ENCODE assay signal across 9 mouse cellular contexts in the genomic region with DNA sequence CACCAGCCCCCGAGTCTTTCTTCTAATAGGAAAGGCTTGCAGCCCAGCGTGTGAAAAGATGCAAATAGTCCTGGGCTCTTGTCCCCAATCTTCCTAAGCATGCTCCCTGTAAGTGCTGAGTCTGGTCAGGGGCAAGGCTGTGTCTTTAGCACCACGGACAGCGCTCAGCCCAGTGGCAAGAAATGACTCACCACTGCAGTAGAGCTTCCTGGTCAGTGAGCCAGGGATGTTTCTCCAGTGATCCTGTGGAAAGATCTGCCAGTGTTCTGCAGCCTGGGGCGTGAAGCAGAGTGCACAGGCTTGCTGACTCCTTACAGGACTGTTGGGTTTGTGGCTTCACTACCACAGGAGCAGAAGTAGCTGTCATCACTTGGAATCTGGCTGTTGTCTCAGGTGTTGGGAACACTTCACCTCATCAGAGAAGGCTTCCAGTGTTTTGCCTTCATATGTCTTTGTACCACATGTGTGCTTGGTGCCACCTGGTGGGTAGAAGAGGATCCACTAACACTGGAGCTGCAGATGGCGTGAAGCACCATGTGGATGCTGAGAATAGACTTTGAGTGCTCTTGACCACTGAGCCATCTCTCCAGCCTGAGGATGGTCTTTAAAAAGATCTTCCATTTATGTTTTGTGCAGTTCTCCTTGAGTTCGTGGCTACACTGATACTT.
A peak's percentile ranks its signal among the peaks of the same experiment; 100 is the strongest.
DNase-seq lines count a peak whose midpoint lies in the region; ATAC-seq and TF ChIP-seq lines count a peak whose summit lies in the region.
"Had no signal": no experiment of that assay in that cellular context is flagged by ENCODE, and none has a peak within 500 bp of the region (broad histone marks: within the 10 kb centered on the region; RNA-seq: fewer than 3 reads in every experiment).

No protein-coding gene starts in this region.

- no peaks in the 10 kb centered on the region for H3K9me3 ChIP-seq in neural tube, embryonic 15.5 days (replicated peaks)
- H3K9me3 ChIP-seq: neural tube, embryonic 12.5 days had no signal

- H3K9ac ChIP-seq in neural tube, embryonic 15.5 days (replicated peaks) = no peak overlapping the region
- no peak overlapping the region for H3K9ac ChIP-seq in liver, adult 2 months (ENCODE audit: low read depth, low read length)
- H3K9ac ChIP-seq: neural tube, embryonic 12.5 days had no signal

- no peak overlapping the region for H3K4me2 ChIP-seq in neural tube, embryonic 15.5 days
- H3K4me2 ChIP-seq: neural tube, embryonic 12.5 days had no signal

- WGBS in neural tube, embryonic 15.5 days = 61% methylated on average over 7 of the region's 7 CpGs
- WGBS in liver, adult 2 months = 63% methylated on average over 7 of the region's 7 CpGs

- H3K27me3 ChIP-seq in neural tube, embryonic 15.5 days (replicated peaks) = no peaks in the 10 kb centered on the region
- no peaks in the 10 kb centered on the region for H3K27me3 ChIP-seq in liver, adult 2 months (ENCODE audit: control insufficient read depth, insufficient read depth, low read length)
- H3K27me3 ChIP-seq: neural tube, embryonic 12.5 days had no signal

- no peak for ATAC-seq in neural tube, embryonic 15.5 days (ENCODE audit: low FRiP score)
- ATAC-seq in erythroid progenitor cell, adult 5-6 weeks (replicated peaks; ENCODE audit: low FRiP score, poor library complexity, severe bottlenecking) = no peak

- no peak overlapping the region for H3K27ac ChIP-seq in neural tube, embryonic 15.5 days (replicated peaks)
- no peak overlapping the region for H3K27ac ChIP-seq in liver, adult 2 months (replicated peaks; ENCODE audit: insufficient read depth, low read depth, low read length)
- H3K27ac ChIP-seq: neural tube, embryonic 12.5 days had no signal

- peaks cover 3% of the 10 kb centered on the region; the same call in 1 of the 2 replicates for H3K79me2 ChIP-seq in liver, adult 2 months (ENCODE audit: control insufficient read depth, insufficient read depth, low read length)

- H3K4me1 ChIP-seq in neural tube, embryonic 15.5 days = 0 out of 2 replicates have a peak, but pooled peaks cover 3% of the 10 kb centered on the region
- H3K4me1 ChIP-seq in liver, adult 2 months (ENCODE audit: control insufficient read depth, insufficient read depth, low read length) = 0 out of 2 replicates have a peak, but pooled peaks cover 4% of the 10 kb centered on the region
- H3K4me1 ChIP-seq: neural tube, embryonic 12.5 days had no signal

- DNase-seq in neural tube, embryonic 10.5 days (ENCODE audit: extremely low spot score, low spot score) = peak; percentile 52
- DNase-seq in adrenal gland, postnatal 4 days (ENCODE audit: low spot score in 2 of 2) = peak; percentile 37 to 52
- DNase-seq in frontal cortex, adult 2 months (ENCODE audit: extremely low spot score in 1 of 2, low spot score in 1 of 2) = peak; percentile 54 to 79
- DNase-seq in kidney, adult 9 months = peak; percentile 49
- peak; percentile 34 for DNase-seq in liver, adult 2 months (ENCODE audit: extremely low read depth, low read depth, low spot score)
- DNase-seq in retina, postnatal 1 day = peak; percentile 75

- no peak overlapping the region for H3K4me3 ChIP-seq in neural tube, embryonic 15.5 days (replicated peaks)
- no peak overlapping the region for H3K4me3 ChIP-seq in liver, adult 2 months (ENCODE audit: insufficient read depth, low read depth, low read length)
- H3K4me3 ChIP-seq: neural tube, embryonic 12.5 days had no signal

- peak; percentile 62 for TF ChIP-seq CTCF in liver, adult 2 months (IDR thresholded peaks at IDR 0.05; ENCODE audit: low read depth, low read length)

- no peak for TF ChIP-seq POLR2A in liver, adult 2 months (IDR thresholded peaks at IDR 0.05; ENCODE audit: extremely low read depth, insufficient read depth, low read length)

- H3K36me3 ChIP-seq in neural tube, embryonic 15.5 days = 0 out of 2 replicates have a peak, but pooled peaks cover 6% of the 10 kb centered on the region
- 0 out of 2 replicates have a peak, but pooled peaks cover 6% of the 10 kb centered on the region for H3K36me3 ChIP-seq in liver, adult 2 months (ENCODE audit: control insufficient read depth, insufficient read depth, low read length)
